Mouse (Mus musculus): Measurements from ENCODE around the gene Gypa.

Gene Gypa

DNA sequence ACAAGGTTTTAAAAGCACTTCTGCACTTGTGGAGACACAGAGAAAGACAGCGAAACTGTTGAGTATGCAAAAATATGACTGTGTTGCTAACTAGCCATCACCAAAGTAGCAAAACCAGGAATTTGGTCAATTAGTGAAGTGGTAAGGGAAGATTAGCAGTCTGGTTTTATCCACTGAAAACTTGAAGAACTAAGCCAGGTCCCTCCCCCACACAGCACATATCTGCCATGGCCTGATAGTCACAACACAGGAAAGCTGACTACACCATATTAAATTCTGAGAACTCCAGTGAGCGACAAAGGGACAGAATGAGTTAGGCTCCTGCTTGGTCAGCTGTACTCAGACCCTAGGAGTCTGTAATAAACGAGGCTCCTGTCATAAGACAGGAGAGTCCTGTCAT is 57.7 kb downstream of the Gypa start:
- no peak for DNase-seq

- DNase-seq = no peak
Observed at GRCm38 (mm10) chr8:80554991-80555390, 61.4 kb downstream of the Gypa start.

Measured in cerebellum, postnatal 14 days (tissue).